11 mouse cellular contexts compared by ENCODE assay signal in the genomic region with DNA sequence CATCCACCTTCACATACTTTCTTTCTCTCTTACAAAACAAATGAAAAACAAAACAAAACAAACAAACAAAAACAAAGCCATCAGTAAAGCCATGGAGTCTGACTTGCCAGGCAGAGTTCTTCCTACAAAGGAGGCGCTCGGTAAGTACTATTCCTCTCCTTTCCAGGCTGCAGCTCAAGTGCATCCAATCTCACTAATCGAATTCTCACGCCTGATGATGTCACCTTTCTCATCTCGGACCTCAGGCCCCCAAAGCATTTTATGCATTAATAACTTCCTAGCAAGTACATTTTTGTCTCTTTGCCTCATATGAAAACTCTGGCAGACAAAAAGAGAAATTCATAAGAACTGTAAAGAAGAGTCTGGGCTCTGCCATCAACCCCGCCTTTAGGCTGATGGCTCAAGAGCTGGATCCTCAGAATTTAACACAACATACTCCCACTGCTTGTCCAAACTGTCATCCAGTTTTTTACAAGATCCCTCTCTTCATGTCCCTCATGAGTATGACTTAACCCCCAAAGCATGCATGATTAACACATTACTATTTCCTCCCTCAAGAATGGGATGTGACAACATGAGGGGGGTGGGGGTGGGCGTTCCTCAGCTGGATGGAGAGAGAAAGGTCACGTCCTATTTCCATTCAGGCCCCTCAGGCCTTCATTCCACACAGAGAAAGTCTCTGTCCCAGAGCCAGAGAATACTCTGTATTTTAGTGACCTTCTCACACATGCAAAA.
DNase-seq lines count a peak whose midpoint lies in the region; ATAC-seq and TF ChIP-seq lines count a peak whose summit lies in the region.
"Had no signal": no experiment of that assay in that cellular context is flagged by ENCODE, and none has a peak within 500 bp of the region (broad histone marks: within the 10 kb centered on the region; RNA-seq: fewer than 3 reads in every experiment).

No protein-coding gene starts in this region.

- no peaks in the 10 kb centered on the region for H3K4me1 ChIP-seq in limb, embryonic 14.5 days (ENCODE audit: control insufficient read depth, insufficient read depth, low read length)
- 0 out of 2 replicates have a peak, but pooled peaks cover 2% of the 10 kb centered on the region for H3K4me1 ChIP-seq in limb, embryonic 10.5 days
- no peaks in the 10 kb centered on the region for H3K4me1 ChIP-seq in embryonic facial prominence, embryonic 11.5 days (ENCODE audit: control insufficient read depth, insufficient read depth, low read length)

- no peaks in the 10 kb centered on the region for H3K9me3 ChIP-seq in limb, embryonic 14.5 days (ENCODE audit: control insufficient read depth, low read length)
- H3K9me3 ChIP-seq in limb, embryonic 10.5 days (replicated peaks): no peaks in the 10 kb centered on the region
- H3K9me3 ChIP-seq in embryonic facial prominence, embryonic 11.5 days (replicated peaks; ENCODE audit: control insufficient read depth, low read length): no peaks in the 10 kb centered on the region
- H3K9me3 ChIP-seq: hindbrain, embryonic 15.5 days had no signal

- no peak overlapping the region for H3K4me2 ChIP-seq in limb, embryonic 14.5 days (replicated peaks; ENCODE audit: low read depth, low read length, severe bottlenecking)
- H3K4me2 ChIP-seq in embryonic facial prominence, embryonic 11.5 days (ENCODE audit: low read depth, low read length): no peak overlapping the region
- peak overlapping the region; percentile 56 for H3K4me2 ChIP-seq in myocyte (ENCODE audit: low read depth)
- H3K4me2 ChIP-seq: hindbrain, embryonic 15.5 days had no signal

- no peak overlapping the region for H3K27ac ChIP-seq in limb, embryonic 14.5 days (replicated peaks; ENCODE audit: low read depth, low read length)
- H3K27ac ChIP-seq in limb, embryonic 10.5 days: no peak overlapping the region
- H3K27ac ChIP-seq in embryonic facial prominence, embryonic 11.5 days (replicated peaks; ENCODE audit: low read depth, low read length): no peak overlapping the region
- H3K27ac ChIP-seq: hindbrain, embryonic 15.5 days; liver, embryonic 14.5 days had no signal

- H3K9ac ChIP-seq in limb, embryonic 14.5 days (ENCODE audit: low read depth, low read length, severe bottlenecking): no peak overlapping the region
- no peak overlapping the region for H3K9ac ChIP-seq in embryonic facial prominence, embryonic 11.5 days (replicated peaks; ENCODE audit: low read length)
- H3K9ac ChIP-seq: hindbrain, embryonic 15.5 days; liver, embryonic 14.5 days had no signal

- H3K4me3 ChIP-seq in limb, embryonic 14.5 days (replicated peaks; ENCODE audit: low read length): no peak overlapping the region
- H3K4me3 ChIP-seq in limb, embryonic 10.5 days: no peak overlapping the region
- no peak overlapping the region for H3K4me3 ChIP-seq in embryonic facial prominence, embryonic 11.5 days (ENCODE audit: low read depth, low read length)
- H3K4me3 ChIP-seq in myocyte: no peak overlapping the region
- H3K4me3 ChIP-seq: hindbrain, embryonic 15.5 days had no signal

- H3K36me3 ChIP-seq in limb, embryonic 14.5 days (ENCODE audit: control insufficient read depth, insufficient read depth, low read length): no peaks in the 10 kb centered on the region
- no peaks in the 10 kb centered on the region for H3K36me3 ChIP-seq in limb, embryonic 10.5 days
- no peaks in the 10 kb centered on the region for H3K36me3 ChIP-seq in embryonic facial prominence, embryonic 11.5 days (replicated peaks; ENCODE audit: control insufficient read depth, insufficient read depth, low read depth, low read length)
- H3K36me3 ChIP-seq in myocyte (ENCODE audit: control insufficient read depth, insufficient read depth): no peaks in the 10 kb centered on the region
- H3K36me3 ChIP-seq: hindbrain, embryonic 15.5 days had no signal

- peak; percentile 67; the same call in 1 of the 2 replicates for ATAC-seq in limb, embryonic 14.5 days (ENCODE audit: low FRiP score, low read depth)
- no peak for ATAC-seq in embryonic facial prominence, embryonic 11.5 days (replicated peaks; ENCODE audit: insufficient number of reproducible peaks, low FRiP score, low TSS enrichment, low read depth)
- ATAC-seq: forebrain, embryonic 16.5 days had no signal

- H3ac ChIP-seq in myocyte (ENCODE audit: control insufficient read depth, insufficient read length): no peak overlapping the region

- peak; percentile 34 for DNase-seq in gastrocnemius, adult 18-20 months (ENCODE audit: low spot score)
- no peak for DNase-seq in gastrocnemius, postnatal 4 days (ENCODE audit: low spot score in 2 of 2)
- peak; percentile 34 for DNase-seq in limb, embryonic 14.5 days (ENCODE audit: low spot score)
- DNase-seq in limb, embryonic 10.5 days (ENCODE audit: low spot score): no peak
- DNase-seq in embryonic facial prominence, embryonic 11.5 days (ENCODE audit: low spot score): peak; percentile 18
- no peak for DNase-seq in T-cell, adult 2 months (ENCODE audit: low spot score)
- DNase-seq in urinary bladder, postnatal 25 days (ENCODE audit: low spot score): no peak

- 69% methylated on average over 8 of the region's 8 CpGs for WGBS in limb, embryonic 14.5 days
- 80% methylated on average over 8 of the region's 8 CpGs for WGBS in limb, embryonic 10.5 days
- 46% methylated on average over 8 of the region's 8 CpGs for WGBS in embryonic facial prominence, embryonic 11.5 days

- no peak for TF ChIP-seq POLR2A in limb, embryonic 14.5 days (IDR thresholded peaks at IDR 0.05; ENCODE audit: borderline replicate concordance, extremely low read depth, insufficient read depth, insufficient read length)
- TF ChIP-seq POLR2A in myocyte (IDR thresholded peaks at IDR 0.05; ENCODE audit: insufficient read length, low read depth): no peak

- H3K79me2 ChIP-seq in myocyte (ENCODE audit: control insufficient read depth, insufficient read depth): no peaks in the 10 kb centered on the region

- no peaks in the 10 kb centered on the region for H3K27me3 ChIP-seq in limb, embryonic 14.5 days (ENCODE audit: control insufficient read depth, insufficient read depth, low read length)
- H3K27me3 ChIP-seq in limb, embryonic 10.5 days (ENCODE audit: low read depth, poor library complexity, severe bottlenecking): no peaks in the 10 kb centered on the region
- no peaks in the 10 kb centered on the region for H3K27me3 ChIP-seq in embryonic facial prominence, embryonic 11.5 days (ENCODE audit: control insufficient read depth, insufficient read depth, low read length)
- H3K27me3 ChIP-seq in myocyte (ENCODE audit: control insufficient read depth, insufficient read depth, insufficient read length): no peaks in the 10 kb centered on the region
- H3K27me3 ChIP-seq: hindbrain, embryonic 15.5 days had no signal

TF ChIP-seq in myocyte, 11 proteins besides CTCF, POLR2A, EP300 and RAD21:
- TF ChIP-seq MAX (IDR thresholded peaks at IDR 0.05; ENCODE audit: low read depth) (no peak), REST (IDR thresholded peaks at IDR 0.05; ENCODE audit: insufficient read depth, insufficient read length) (no peak), E2F4 (IDR thresholded peaks at IDR 0.05; ENCODE audit: insufficient read depth) (no peak), POLR2AphosphoS2 (IDR thresholded peaks at IDR 0.05; ENCODE audit: insufficient read length, low read depth) (no peak), TCF3 (IDR thresholded peaks at IDR 0.05; ENCODE audit: insufficient read length, low read depth) (no peak), SRF (IDR thresholded peaks at IDR 0.05; ENCODE audit: control insufficient read depth, insufficient read length, low read depth) (no peak), MYOD1 (IDR thresholded peaks at IDR 0.05; ENCODE audit: control insufficient read depth in 1 of 3, insufficient read length in 2 of 3, low read depth in 2 of 3) (no peak), TCF12 (IDR thresholded peaks at IDR 0.05; ENCODE audit: insufficient read depth, poor library complexity, severe bottlenecking) (no peak), USF1 (IDR thresholded peaks at IDR 0.05; ENCODE audit: low read depth) (no peak), MYOG (IDR thresholded peaks at IDR 0.05; ENCODE audit: control insufficient read depth in 1 of 3, insufficient read depth in 1 of 3, insufficient read length in 2 of 3, low read depth in 2 of 3) (no peak), CEBPB (IDR thresholded peaks at IDR 0.05; ENCODE audit: insufficient read depth, poor library complexity, severe bottlenecking) (no peak)

Comparison
In these comparisons a context has a peak if more than half of its experiments do, and no peak if none do; other contexts are left out.
1. DNase-seq: peak in gastrocnemius, adult 18-20 months (single experiment), limb, embryonic 14.5 days (single experiment) and embryonic facial prominence, embryonic 11.5 days (single experiment); none in gastrocnemius, postnatal 4 days (0 of 2), limb, embryonic 10.5 days (single experiment), T-cell, adult 2 months (single experiment) and urinary bladder, postnatal 25 days (single experiment).